Mouse (Mus musculus) layer of hippocampus, adult 9-10 months (tissue): ENCODE measurements around the gene Bcor.

Experiments
- DNase-seq: peaks from one replicate; pipeline ENCODE4 v3.0.0; 2022; ENCODE audit warnings: low spot score

Gene Bcor

DNA sequence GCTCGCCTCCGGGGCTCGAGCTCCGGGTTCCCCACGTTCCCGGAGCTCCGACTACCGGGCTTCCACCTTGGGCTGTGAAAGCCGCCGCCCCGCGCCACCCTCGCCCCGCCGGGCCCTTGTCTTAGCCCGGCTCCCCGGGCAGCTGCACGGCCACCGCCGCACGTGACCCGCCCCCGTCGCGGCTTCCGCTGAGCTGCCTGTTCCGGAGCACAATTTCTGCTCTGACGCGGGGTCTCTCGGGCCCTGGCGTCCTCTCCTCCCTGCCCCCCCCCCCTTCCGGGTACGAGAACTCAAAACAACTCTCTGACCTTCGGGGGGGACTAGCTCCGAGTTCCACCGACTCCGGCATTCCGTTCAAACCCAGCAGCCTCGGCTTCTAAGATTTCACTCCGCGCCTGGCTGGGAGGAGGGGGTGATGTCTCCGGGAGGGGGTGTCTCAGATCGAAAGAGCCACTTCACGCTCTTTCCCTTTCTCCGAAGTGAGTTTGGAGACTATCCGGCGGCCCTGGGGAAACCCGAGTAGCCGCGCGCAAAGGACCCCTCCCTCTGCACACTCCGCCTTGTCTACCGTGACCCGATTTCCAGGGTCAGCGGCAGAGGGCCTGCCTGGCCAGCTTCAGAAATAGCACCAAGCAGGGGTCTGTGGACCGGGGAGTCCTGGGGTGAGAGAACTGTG, at the start of gene Bcor:
Gene Bcor, minus strand, starts transcription at position 375 of the 676 bp plus-strand sequence.
- no peak for DNase-seq

DNA sequence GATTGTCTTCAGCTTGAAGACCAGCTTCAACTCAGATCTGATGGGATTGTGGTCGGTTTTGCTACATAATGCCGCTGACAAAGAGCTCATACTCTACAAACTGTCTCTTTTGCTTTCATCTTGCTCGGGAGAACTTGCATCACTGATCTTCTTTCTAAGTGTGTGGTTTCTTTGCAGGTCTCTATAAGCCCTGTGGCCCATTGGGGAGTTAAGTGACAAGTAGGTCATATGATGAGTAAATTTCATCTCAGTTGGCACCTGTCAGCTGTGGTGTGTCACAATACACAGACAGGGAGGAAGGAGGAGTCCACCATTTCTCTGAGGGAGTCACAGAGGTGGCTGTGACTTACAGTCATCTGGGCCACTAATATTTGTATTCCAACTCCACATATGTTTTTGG, 42.8 kb upstream of the Bcor start:
- DNase-seq = no peak

GRCm38 (mm10) chrX:12201111-12201510, 41.0 kb upstream of the Bcor start:
- no peak for DNase-seq

- DNase-seq = no peak
These were observed 35.2 kb upstream of the Bcor start for GRCm38 (mm10) chrX:12195234-12195919.

DNA sequence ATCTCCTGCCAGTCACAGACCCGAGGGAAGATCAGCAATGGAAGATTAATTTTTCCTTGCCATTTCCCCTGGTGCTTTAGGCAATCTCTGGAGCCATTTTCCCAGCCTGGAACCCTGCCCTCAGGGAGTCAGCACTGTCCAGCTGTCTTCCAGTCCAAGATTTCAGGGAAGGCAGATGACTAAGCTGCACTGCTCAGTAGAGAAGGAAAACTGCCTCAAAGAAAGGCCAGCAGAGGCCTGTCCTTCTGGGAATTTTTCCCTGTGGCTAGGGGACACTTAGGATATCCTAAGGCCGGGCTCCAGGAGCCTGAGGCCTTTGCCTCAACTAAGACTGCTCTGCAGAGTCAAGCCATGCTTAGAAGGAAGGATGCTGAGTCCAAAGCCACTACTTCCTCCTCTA, 32.2 kb upstream of the Bcor start:
- DNase-seq = no peak

GRCm38 (mm10) chrX:12189511-12189910, 29.4 kb upstream of the Bcor start:
- DNase-seq = no peak

DNA sequence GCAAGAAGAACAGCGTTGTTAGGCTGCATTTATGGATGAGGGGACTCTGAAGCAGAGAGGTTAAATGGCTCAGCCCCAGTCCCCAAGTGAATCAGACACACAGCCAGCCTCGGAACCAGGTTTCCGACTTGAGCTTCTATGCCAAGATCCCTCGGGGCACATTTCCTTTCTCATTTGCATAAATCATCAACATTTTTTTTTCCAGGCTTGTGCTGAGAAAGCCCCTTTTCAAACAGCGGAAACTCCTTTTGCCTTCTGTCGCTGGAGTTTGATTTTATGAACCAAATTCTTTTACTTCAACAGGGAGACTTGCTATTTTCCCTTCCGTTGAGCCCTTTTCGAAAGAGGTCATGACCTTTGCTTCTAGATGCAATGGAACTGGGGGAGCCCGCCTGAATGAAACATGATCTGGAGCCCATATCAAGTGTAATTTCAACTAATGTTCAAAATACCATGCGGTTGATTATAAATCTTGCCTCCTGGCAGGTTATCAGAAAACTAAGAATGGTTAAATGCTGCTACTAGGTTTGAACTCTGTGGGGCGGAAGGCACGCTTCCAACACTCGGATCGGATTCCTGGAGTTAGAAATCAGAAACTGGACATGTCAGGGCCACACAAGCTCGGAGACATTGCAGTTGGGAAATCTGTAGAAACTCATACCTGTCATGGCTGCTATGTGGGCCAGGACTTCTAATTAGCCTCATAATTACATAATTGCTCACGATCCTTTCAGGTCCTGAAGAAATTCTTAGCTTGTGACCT, 15.2 kb upstream of the Bcor start:
- no peak for DNase-seq

DNA sequence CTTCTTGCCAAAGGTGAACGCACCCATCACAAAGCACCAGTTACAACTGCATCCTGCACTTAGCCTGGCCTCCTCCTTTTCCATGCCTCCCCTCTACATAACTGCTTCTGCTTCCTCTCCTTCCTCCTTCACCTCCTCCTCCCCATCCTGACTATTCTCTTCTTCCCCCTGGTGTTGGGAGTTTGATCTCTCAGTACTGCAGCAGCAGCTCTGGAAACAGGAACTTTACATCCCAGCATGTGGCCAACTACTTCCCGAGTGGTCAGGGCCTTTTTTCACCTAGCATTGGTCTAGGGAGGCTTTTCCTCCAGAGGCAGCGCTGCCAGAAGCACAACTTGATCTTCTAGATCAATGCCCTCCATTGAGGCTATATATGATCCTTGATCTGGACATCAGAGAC, 10.0 kb upstream of the Bcor start:
- DNase-seq = no peak

GRCm38 (mm10) chrX:12164591-12165529, 4.7 kb upstream of the Bcor start:
- DNase-seq = no peak

- no peak for DNase-seq
These were observed 647 bp downstream of the Bcor start for GRCm38 (mm10) chrX:12159534-12159881.

DNA sequence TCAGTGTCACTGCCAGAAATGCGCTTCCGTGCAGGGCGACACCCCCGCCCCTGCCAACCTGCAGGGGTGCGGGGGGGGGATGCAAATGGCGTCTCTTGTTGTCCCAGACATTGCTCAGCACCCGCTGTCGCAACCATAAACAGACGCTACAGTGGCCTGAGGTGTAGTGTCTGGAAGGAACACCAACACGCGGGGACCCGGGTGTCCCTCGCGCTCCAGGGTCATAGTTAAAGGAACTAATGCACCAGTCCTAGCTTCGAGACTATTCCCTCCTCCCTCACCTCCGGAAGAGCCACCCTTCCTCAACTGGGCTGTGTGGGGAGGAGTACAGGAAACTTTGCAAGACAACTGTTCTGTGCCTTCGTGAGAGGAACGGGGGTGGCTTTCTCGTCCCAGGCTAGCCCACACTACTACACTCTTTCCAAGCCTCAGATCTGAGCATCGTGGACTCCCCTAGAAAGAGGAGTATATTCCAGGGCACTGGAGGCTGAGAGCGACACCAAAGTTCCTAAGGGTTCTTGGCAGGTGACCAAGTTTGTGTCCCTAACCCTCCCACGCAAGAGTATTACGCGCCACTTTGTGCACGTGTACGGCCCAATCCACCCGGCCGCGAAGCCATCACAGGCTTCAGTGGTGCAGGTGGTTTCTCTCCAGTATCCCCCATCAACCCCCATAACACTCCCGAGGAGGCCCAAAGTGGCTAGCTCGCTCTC, 1.2 kb downstream of the Bcor start:
- no peak for DNase-seq

DNA sequence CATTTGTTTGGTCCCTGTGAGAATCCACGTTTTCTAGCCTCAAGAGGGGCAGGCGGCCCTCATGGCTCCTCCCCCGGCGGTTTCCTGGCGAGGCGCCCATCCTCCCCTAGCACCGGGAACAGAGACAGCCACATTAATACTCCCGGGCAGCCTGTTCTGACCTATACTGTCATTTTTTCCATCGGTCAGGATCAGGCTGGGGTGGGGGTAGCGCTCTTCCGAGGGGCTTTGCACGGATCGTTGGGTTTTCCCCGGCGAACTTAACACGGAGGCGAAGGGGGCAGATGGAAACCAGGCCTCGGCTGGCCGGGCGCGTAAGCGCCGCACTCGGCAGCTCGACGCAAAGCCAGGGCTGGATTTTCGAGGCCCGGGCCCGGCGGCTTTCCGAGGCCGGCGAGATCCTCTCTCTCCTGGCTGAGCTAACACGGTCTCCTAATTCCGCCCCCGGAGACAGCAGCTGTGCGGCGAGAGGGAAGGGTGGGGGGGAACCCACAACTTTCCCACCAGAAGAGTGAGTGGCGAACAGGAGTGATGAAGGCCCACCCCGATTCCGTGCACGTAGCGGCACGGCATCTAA, 1.8 kb downstream of the Bcor start:
- no peak for DNase-seq

- no peak for DNase-seq
These were observed 2.7 kb downstream of the Bcor start for GRCm38 (mm10) chrX:12157331-12157930.

DNA sequence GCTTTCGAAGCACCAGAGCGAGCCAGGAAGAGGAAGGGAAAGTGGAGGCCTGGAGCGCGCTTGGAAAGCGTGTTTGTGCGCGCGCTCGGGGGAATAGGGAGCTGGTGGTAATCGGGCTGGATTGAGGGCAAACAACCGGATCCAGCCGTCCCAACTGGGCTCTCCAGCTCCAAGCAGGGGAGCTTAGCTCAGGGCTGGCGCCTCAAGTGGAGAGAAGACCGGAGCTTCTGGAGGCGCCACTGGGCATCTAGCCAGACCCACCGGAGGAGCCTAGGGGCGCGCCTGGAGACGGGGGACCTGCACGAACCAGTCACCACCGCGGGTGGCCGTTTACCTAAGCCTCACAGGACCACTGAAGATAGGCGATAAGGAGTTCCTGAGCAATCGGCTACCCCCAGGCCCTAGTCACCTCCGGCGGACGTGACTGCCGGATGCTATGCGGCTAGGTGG, 4.3 kb downstream of the Bcor start:
- no peak for DNase-seq

DNA sequence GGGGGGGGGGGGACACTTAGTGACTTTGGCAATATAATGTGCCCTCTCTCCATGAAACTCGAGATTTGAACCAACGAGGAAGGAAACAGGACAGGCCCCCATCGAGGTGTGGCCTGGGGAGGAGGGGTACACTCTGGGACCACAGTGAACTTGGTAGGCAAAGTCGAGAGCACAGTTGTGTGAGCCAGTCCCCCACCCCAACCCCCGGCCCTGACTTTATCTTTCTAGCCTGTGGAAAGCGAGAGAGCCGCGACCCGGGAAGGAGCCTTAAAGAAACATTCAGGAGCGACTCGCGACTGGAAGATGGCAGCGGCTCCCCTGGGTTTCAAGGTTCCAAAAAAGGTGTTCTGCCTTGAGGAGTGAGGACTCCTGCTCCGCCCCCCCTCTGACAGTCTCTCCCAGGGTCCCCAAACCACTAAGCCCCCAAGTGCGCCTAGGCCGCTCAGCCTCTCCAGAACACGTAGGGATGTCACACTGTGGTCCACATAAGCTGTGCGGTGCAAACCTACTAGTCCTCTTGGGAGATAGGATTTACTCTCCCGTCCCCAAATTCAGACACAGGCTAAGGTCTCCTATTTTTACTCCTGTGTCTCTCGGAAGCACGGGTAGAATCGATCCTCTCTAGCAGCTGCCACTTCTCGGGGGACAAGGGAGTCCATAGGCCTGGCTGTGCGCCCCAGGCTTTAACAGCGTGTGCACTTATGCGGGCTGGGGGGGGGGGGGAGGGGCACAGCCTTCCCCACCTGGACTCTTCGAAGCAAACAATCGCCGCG, 4.9 kb downstream of the Bcor start:
- no peak for DNase-seq

DNA sequence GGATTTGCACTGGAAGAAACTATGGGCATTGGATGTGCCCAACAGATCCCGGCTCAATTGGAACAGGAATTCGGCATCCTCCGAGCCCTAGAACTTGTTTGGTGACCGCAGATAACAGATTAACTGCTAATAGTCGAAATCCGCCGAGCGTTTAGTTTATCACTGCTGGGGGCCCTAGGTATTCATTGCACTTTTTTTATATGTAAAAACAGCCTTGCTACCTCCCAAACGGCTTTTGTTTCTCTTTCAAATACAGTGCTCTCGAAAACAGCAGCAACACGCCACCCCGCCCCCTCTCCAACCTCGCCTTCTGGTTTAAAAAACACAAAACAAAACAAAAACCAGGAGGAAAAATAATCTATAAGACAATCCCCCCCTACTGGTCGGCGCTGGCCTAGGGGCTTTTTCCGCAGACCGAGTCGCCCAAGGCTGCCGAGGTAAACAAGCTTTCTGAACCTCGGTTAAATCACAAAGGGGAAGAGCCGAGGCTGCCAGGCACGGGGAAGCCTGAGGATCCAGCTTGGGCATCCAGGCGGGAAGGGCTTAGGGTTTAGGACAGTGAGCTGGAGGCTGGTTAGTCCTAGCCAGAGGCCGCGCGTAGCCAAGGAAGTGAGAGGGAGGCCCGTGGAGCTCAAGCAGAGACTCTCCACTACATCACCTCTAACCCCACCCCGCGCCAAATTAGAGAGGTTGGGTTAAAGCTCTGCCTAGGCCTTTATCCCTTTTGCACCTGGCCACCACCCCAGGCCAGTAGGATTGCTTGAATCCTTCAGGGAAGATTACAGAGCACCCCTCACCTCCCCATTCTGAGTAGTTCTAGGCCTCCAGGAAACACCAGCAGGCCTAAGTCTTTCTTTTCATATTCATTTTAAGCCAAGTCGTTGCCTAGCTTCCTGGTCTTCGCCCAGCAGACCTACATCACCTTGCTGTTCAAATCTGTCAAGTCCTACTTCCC, 6.7 kb downstream of the Bcor start:
- no peak for DNase-seq

- DNase-seq = no peak
These were observed 7.9 kb downstream of the Bcor start for GRCm38 (mm10) chrX:12151996-12152904.
